Mouse (Mus musculus): Measurements from ENCODE around the gene Pnpla6.

The Pnpla6 gene

DNA sequence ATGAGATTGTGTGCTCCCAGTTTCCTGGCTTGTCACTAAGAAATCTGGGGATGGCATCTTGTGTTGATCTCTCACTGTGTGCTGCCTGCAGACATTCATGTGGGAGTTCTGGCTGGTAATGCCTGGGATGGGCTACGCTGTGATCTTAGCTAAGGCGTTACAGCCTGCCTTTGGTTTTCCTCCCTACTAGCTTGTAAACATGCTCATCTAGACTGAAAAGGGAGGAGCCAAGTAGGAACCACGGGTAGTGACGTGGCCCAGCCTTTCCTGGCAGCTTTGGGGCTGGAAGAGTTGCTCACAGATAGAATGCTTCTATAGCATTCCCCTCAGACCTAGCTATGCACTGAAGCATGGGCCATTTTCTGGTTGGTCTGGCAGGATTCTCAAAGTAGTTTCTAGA lies 13.0 kb upstream of the Pnpla6 start:
- ATAC-seq (ENCODE audit: insufficient number of reproducible peaks, low FRiP score, low TSS enrichment): no peak

DNA sequence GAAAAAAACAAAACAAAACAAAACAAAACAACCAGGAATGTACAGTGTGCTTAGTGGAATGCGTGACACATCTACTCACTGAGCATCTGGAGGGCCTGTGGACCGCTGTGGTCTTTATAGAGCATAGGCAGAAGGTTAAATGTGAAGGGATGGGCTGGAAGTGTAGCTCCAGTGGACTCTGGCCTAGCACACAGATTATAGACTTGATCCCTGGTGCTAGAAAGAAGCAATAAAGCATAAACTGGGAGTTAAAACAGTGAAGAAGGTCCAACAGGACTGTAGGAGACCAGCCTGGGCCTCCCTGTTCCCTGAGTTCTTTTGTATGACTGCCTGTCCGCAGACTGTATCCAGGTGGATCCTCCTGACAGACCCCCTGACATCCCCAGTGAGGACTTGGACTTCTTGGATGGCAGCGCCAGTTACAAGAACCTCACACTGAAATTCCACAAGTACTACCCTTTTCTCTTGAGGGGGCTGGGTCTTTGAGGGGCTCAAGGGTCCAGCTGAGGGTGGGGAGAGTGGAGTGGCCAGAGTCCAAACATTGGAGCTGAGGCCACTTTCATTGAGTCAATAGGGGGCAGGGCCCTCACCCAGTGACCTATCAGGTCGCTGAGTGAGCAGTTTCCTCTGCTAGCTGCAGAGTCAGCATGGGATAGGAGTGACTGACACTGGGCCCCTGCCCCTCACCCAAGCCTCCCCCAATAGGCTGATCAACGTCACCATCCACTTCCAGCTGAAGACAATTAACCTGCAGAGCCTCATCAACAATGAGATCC lies 7.0 kb upstream of the Pnpla6 start:
- ATAC-seq (ENCODE audit: insufficient number of reproducible peaks, low FRiP score, low TSS enrichment): no peak

DNA sequence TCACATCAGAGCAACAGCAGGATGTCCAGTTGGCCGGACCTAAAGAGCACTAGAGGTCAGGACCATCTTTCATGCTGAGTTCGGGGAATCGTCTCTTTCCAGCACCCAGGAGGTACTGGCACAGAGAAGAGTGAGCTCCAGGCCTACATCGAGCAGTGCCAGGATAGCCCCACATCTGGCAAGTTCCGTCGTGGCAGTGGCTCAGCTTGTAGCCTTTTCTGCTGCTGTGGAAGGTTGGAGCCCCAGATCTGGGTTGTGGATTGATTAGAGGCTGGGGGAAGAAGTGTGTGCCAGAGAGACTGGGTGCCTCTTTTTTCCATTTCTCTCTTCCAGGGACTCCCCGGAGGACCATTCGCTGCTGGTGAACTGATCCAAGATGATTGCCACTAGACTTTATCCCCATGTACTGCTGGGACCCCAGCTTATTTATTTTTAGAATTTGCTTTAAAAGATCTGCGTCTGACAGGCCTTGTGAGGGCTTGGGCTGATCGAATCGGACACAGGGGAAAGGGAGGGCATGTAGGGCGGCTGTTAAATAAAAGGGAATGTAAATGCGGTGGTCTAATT lies 420 bp upstream of the Pnpla6 start:
- ATAC-seq (ENCODE audit: insufficient number of reproducible peaks, low FRiP score, low TSS enrichment): no peak

DNA sequence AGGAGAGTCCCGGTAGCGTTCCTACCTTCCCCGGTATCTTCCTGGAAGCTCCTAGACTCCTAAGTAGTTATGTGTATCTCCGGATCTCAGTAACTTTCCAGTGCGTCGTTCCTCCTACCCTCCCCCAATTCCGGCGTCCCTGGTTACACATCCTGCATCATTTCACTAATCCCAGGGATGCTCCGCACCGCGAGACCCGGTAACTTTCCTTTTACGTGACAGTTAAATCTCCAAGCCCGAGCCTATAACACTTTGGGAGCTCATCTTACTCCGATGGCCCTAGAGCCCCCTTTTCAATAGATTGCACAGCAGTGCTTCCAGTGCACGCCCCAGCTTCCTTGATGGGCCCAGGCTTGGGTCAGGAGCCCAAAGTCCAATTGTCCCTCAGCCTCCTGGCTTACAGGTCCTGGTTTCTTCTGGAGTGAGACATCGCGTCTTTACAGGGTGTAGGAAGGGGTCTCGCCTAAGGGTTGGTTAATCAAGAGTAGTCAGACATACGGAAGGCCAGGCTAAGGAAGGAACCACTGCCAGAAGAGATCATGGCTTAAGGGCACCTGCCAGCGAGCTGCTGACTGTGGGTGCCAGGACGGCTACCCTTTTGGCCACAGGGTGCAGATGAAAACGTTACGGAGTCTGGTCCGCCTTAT lies 710 bp downstream of the Pnpla6 start:
- ATAC-seq (ENCODE audit: insufficient number of reproducible peaks, low FRiP score, low TSS enrichment): 0 out of 2 replicates have a peak, but pooled peaks have one; percentile 5

DNA sequence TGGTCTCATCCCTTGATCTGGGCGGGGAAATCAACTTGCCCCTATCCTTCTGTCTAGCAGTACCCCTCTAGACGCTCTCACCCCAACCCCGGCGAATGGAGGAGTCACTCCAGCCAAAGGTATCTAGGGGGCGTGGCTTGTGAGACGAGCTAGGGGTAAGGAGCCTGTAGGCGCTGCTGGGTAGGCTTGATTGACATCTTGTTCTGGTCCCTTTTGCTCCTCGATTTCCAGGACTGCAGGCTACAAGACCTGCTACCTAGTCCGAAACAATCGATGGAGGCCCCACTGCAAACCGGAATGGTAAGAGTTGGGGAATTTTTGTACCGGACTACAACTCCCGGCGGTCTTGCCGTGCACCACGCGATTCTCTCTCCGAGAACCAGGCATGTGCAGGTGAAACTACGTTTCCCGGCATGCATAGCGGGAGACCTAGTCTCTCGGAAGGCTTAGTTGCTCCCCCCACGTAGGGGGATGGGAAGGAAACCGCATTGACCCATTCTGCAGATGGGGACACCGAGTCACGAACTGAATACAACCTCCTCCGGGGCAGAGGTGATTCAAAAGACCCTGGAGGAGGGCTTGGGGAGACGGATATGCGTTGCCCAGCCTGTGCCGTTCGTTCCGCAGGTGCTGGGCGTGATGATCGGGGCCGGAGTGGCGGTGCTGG lies 1.4 kb downstream of the Pnpla6 start:
- peak; percentile 77 for ATAC-seq (ENCODE audit: insufficient number of reproducible peaks, low FRiP score, low TSS enrichment)

DNA sequence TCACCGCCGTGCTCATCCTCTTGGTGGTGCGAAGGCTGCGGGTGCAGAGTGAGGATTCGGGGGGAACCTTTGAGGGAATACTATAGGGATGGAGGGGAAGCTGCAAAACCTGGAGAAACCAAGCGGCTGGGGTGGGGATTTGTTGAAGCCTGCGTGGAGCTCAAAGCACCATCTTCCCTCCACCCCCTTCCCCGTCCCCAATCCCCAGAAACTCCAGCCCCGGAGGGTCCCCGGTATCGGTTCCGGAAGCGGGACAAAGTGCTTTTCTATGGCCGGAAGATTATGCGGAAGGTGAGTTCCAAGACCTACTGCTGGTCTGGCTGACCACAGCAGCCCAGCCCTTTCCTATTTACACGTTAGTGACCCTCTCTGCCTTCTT lies 1.9 kb downstream of the Pnpla6 start:
- ATAC-seq (ENCODE audit: insufficient number of reproducible peaks, low FRiP score, low TSS enrichment): no peak; the same call in 1 of the 2 replicates

DNA sequence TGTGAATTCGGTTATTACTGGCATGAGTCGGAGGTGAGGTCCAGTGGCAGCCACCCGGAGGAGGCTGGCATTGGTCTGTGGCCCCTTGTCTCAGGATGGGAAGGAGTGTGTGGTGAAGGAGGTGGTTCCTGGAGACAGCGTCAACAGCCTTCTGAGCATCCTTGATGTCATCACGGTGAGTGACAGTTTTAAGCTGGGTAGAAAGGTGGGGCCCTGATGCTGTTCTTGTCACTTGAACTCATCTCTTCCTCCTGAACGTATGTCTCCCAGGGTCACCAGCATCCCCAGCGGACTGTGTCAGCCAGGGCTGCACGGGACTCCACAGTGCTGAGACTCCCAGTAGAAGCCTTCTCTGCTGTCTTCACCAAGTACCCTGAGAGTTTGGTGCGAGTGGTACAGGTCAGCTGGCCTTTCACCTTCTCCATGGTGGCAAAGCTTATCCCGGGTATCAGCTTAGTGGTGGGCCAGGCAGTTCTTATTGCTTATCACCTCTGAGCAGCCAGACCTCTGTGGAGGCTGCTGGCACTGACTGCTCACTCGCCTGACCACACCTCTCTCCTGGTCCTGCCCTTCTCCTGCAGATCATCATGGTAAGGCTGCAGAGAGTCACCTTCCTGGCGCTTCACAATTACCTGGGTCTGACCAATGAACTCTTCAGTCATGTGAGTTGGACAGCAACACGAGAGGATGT lies 7.0 kb downstream of the Pnpla6 start:
- no peak for ATAC-seq (ENCODE audit: insufficient number of reproducible peaks, low FRiP score, low TSS enrichment)

DNA sequence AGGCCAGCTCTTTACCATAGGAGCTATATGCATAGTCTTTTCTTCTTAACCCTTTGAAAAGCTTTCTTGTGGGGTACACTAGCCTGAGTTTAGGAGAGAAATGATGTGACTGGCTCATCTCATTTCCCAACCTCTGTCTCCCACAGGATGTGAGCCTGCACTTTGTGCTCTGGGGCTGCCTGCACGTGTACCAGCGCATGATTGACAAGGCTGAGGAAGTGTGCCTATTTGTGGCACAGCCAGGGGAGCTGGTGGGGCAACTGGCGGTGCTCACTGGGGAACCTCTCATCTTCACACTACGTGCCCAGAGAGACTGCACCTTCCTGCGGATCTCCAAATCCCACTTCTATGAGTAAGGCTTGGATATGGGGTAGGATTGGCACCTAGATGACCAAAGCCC lies 15.6 kb downstream of the Pnpla6 start:
- ATAC-seq (ENCODE audit: insufficient number of reproducible peaks, low FRiP score, low TSS enrichment): no peak

DNA sequence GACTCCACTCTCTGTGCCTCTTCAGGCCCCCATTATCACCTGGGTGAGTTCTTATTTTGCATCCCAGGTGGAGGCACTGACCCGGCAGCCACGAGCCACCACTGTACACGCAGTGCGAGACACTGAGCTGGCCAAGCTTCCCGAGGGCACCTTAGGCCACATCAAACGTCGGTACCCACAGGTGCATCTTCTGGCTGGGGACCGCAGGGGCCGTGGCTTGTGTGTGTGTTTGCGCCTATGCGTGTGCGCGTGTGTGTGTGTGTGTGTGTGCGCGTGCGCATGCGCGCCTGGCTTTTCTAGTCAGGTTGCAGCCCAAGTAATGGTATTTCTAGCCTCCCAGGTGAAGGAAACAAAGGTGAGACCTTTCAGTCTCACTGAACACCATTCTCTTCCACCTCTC lies 16.8 kb downstream of the Pnpla6 start:
- ATAC-seq (ENCODE audit: insufficient number of reproducible peaks, low FRiP score, low TSS enrichment): no peak

DNA sequence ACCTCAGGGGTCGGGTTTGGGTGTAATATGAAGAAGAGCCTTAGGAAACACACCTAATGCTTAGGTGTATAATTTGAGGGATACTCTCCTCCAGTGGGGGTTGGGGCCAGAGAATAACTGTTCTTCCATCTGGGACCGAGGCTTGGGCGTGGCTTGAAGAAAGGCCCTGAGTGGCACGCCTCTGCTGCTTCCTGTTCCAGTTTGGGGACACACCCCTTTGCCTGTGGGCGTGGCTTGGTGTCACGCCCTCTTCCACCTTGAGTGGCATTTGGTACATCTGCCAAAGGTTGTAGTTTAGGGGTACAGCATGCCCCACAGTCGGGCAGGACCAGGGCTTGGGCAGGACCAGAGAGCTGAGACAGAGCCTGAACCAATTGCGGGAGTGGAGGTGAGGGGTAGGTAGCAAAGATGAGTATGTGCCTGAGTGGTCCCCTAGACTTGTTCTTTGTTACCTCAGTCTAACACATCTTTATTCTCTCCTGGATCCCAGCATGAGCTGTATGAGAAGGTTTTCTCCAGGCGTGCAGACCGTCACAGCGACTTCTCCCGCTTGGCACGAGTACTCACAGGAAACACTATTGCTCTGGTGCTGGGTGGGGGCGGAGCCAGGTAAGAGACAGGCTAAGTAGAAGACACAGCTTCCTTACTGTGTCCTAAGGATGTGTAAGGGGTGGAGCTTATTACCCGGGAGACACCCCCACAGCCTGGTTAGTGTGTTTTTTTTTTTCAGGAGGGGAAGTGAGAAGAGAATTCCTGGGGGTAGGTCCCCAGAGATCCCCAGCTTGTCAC lies 21.1 kb downstream of the Pnpla6 start:
- no peak for ATAC-seq (ENCODE audit: insufficient number of reproducible peaks, low FRiP score, low TSS enrichment)

DNA sequence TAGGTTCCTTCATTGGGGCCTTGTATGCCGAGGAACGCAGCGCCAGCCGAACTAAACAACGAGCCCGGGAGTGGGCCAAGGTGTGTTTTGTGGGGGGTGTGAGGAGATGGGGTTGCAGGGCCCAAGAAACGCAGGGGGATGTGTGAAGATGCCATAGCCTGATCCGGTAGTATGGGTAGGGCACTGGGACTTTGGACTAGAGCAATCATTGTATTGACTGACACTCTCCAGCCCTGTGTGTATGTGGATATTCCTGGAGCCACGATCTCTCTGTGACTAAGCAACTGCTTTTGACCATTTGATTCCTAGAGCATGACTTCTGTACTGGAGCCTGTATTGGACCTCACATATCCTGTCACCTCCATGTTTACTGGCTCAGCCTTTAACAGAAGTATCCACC lies 21.8 kb downstream of the Pnpla6 start:
- ATAC-seq (ENCODE audit: insufficient number of reproducible peaks, low FRiP score, low TSS enrichment): no peak

DNA sequence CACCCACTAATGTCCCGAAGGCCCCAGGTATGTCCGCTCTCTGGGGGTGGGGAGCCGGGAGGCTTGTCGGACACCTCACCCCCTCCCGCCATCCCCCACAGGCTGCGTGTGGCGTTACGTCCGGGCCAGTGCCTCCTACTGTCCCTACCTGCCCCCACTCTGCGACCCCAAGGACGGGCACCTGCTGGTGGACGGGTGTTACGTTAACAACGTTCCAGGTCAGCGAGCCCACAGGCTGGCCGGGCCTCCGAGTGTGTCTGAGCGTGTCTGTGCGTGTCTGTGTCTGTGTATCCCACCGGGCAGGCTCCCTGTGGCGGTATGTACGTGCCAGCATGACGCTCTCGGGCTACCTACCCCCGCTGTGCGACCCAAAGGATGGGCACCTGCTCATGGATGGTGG lies 22.5 kb downstream of the Pnpla6 start:
- ATAC-seq (ENCODE audit: insufficient number of reproducible peaks, low FRiP score, low TSS enrichment): no peak

DNA sequence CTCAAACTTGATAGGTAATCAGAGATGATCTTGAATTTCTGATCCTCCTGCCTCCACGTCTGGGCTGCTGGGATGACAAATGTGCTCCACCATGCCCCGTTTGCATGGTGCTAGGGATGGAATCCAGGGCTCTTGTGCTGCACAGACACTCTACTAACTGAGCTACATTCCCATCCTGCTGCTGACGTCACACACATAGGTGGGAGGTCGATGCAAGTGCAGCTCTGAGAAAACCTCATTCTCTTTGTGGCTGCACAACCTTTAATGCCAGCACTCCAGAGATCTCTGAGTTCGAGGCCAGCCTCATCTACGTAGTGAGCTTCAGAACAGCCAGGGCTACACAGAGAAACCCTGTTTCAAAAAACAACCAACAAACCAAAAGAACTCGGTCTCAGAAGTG lies 24.0 kb downstream of the Pnpla6 start:
- no peak for ATAC-seq (ENCODE audit: insufficient number of reproducible peaks, low FRiP score, low TSS enrichment)

DNA sequence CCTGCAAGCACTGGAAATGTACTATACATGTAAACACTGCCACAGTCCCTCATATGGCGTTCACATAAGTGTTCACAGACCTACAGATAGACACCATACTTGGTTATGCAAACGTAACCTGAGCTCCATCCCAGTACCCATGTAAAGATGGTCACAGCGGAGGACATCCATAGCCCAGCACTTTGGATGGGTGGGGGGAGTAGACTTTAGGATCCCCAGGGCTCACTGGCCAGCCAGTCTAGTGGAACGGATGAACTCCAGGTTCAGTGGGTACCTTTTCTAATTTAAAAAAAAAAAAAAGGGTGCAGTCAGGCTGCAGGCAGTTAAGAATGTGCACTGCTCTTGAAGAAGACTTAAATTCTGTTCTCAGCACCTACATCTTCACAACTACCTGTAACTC lies 24.9 kb downstream of the Pnpla6 start:
- ATAC-seq (ENCODE audit: insufficient number of reproducible peaks, low FRiP score, low TSS enrichment): no peak

DNA sequence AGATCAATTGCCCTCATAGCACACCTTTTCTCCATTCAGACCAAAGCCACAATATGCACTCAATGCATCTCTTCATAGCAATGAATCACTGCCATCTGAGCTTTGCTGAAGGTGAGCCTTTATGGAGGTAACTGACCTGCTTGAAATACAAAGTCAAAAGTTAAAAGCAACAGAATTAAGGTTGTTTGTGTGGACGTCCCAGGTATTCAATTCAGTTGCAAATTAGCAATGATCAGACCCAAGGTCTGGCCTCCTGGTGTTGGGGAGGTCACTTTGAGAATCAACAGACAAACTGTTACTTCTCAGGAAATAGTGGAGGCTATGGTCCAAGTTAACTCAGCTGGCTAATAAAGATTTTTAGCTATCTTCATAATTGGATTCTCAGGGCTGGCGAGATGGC lies 31.3 kb downstream of the Pnpla6 start:
- no peak for ATAC-seq (ENCODE audit: insufficient number of reproducible peaks, low FRiP score, low TSS enrichment)

DNA sequence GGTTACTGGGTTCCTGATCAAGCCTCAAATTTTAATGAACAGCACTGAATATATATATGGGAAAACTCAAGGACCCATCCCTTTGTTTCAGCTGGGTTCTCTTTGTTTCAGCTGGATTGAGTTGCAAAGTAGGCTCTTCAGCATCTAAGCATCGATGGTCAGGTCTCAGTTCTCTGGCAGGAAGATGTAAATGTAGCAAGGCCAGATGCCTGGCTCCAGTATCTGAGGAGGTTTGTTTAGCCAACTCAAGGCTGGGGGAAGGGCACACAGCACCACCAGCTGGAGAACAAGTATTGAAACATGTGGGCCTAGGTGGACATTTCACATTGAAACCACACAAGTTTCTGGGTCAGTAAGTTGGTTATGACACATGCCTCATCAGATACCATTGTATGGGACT lies 37.1 kb downstream of the Pnpla6 start:
- ATAC-seq (ENCODE audit: insufficient number of reproducible peaks, low FRiP score, low TSS enrichment): no peak

DNA sequence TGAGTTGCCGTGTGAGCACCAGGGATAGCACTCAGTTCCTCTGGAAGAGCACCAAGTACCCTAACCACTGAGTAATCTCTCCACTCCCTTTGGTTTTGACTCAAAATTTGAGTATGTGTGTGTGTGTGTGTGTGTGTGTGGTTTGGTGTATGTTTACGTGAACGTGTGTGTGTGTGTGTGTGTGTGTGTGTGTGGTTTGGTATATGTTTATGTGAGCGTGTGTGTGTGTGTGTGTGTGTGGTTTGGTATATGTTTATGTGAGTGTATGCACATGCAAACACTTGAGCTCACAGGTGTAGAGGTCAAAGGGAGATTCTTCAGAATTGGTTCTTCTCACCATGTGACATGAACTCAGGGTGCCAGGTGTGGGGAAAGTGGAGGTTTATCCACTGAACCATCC lies 40.9 kb downstream of the Pnpla6 start:
- 0 out of 2 replicates have a peak, but pooled peaks have one; percentile 66 for ATAC-seq (ENCODE audit: insufficient number of reproducible peaks, low FRiP score, low TSS enrichment)

DNA sequence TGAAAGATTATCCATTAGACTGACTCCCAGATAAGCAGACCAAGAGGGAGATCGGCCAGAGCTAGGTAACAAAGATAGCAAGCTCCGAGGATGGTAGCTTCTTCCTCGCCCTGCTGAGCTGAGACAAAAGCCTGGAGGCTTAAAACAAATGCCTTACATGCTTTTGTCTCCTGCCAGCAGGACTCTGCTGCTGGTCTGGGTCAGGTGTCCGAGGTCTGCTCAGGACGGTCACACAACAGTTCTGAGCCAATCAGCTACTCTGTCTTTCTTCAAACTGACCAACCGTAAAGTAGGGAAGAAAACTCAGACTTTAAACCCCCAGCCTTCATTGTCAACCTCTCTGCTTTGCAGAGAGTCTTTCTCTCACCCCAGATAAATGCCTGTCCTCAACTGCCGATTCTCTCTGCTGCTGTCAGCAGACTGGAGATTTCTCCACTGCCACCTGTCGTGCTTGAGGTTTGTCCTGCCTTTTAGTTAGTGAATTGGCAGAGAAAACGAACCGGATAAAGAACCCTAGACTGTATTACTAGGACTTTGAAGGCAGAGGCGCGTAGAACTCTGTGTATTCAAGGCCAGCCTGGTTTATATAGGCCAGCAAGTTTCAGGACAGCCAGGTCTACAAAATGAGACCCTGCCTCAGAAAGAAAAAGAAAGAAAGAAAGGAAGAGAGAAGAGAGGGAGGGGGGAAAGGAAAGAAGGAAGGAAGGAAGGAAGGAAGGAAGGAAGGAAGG lies 52.6 kb downstream of the Pnpla6 start, which contains the start of gene C330021F23Rik:
C330021F23Rik (plus strand) TSS at position 350 of the 731 bp plus-strand sequence.
- ATAC-seq (ENCODE audit: insufficient number of reproducible peaks, low FRiP score, low TSS enrichment): no peak

DNA sequence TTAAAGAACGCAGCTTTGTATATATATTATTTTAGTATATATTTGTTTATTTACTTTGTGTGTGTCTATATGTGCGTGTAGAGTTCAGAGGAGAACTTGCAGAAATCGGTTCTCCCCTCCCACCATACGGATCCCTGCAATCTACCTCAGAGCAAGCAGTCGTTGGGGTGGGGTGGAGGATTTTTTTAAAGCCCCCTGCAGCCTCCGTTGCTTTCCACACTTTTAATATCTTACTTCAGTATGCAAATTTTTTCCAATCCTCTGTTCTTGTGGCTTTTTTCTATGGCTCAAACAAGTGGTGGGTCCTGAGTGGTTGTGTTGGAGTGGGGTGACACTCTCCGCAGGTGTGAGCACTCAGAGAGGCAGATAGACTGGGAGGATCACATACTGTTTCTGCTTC lies 53.2 kb downstream of the Pnpla6 start:
- ATAC-seq (ENCODE audit: insufficient number of reproducible peaks, low FRiP score, low TSS enrichment): no peak
